Mouse (Mus musculus): ENCODE measurements at regions not wholly inside any gene's neighbourhood (a gene's known extent, or its start where the extent isn't known, plus 50 kb on each side); places are given as distances from the start of the nearest gene placed in this dataset.
A peak's percentile ranks its signal among the peaks of the same experiment; 100 is the strongest.

DNA sequence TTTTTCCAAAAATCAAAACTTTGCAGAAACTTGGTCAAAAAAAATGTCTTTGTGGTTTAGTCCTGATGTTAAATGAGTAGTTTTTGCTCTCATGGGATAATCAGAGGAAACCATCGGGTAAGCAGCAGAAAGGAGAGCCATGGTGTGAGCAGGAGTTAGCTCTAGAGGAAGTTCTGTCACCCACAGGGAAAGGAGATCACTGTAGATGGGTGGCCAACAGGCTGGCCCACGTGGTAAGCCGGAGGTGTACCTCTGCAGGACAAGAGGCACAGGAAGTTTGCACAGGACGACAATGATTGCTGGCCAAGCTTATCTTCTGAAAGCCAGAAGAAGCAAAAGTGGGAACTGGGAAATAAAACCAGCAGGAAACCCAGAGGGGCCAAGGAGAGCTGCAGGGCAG, 81.4 kb upstream of the Cdkn3 start:
- Histone ChIP-seq H3K9ac (ENCODE audit: low read depth, low read length) (no peak overlapping the region), H3K4me2 (replicated peaks; ENCODE audit: low read depth) (no peak overlapping the region), H3K9me3 (ENCODE audit: control insufficient read depth) (no peaks in the 10 kb centered on the region), H3K27me3 (replicated peaks; ENCODE audit: control insufficient read depth, insufficient read depth, low read length) (no peaks in the 10 kb centered on the region), H3K4me3 (ENCODE audit: low read depth, low read length) (no peak overlapping the region), H3K27ac (ENCODE audit: low read depth, low read length) (no peak overlapping the region), H3K36me3 (ENCODE audit: control insufficient read depth, insufficient read depth) (no peaks in the 10 kb centered on the region), H3K4me1 (replicated peaks; ENCODE audit: control insufficient read depth, insufficient read depth, low read length) (no peaks in the 10 kb centered on the region)
- no peak for ATAC-seq
- TF ChIP-seq CTCF (IDR thresholded peaks at IDR 0.05; ENCODE audit: low read depth): no peak
- 41% methylated on average over 4 of the region's 4 CpGs for WGBS

DNA sequence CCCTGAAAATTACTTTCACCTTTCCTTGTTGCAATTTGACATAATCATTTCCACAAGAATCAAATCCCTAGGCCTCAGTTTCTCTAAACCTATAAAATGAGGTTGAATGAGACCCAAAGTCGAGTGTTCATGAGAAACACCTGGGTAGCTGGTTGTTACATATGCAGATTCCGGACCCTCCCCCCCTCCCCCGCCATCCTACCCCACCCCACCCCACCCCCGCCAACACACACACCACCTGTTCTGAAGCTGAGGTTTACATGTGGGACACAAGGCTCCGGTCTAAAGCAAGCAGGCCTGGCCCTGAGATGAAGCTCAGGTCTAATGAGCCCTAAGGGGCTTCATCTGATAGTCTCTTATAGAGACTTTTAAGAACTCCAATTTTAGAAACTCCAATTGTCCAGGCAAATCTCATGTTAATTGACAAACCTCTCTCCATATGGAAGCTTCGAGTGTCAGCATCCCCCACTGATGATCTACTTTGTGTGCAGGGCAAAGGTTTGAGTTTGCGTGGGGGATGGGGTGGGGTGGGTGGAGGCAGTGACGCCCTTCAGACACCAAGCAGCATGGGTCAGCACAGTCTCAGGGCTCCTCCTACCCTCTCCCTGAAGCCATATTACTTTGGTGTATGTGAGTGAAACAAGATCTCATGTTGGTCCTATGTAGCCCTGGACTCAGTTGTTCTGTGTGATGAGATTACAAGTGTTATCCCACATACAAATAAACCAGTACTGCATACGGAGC, 88.7 kb upstream of the Cdkn3 start:
- H3K36me3 ChIP-seq (ENCODE audit: control insufficient read depth, insufficient read depth): no peaks in the 10 kb centered on the region
- no peak overlapping the region for H3K4me3 ChIP-seq (ENCODE audit: low read depth, low read length)
- H3K4me1 ChIP-seq (replicated peaks; ENCODE audit: control insufficient read depth, insufficient read depth, low read length): no peaks in the 10 kb centered on the region
- no peak for TF ChIP-seq CTCF (IDR thresholded peaks at IDR 0.05; ENCODE audit: low read depth)
- H3K27ac ChIP-seq (ENCODE audit: low read depth, low read length): no peak overlapping the region
- no peaks in the 10 kb centered on the region for H3K9me3 ChIP-seq (ENCODE audit: control insufficient read depth)
- ATAC-seq: no peak
- H3K27me3 ChIP-seq (replicated peaks; ENCODE audit: control insufficient read depth, insufficient read depth, low read length): no peaks in the 10 kb centered on the region
- H3K4me2 ChIP-seq (replicated peaks; ENCODE audit: low read depth): no peak overlapping the region
- H3K9ac ChIP-seq (ENCODE audit: low read depth, low read length): no peak overlapping the region
- WGBS: 85% methylated on average over 9 of the region's 9 CpGs

- H3K4me1 ChIP-seq (replicated peaks; ENCODE audit: control insufficient read depth, insufficient read depth, low read length): no peaks in the 10 kb centered on the region
- H3K4me3 ChIP-seq (ENCODE audit: low read depth, low read length): no peak overlapping the region
- TF ChIP-seq CTCF (IDR thresholded peaks at IDR 0.05; ENCODE audit: low read depth): no peak
- H3K9ac ChIP-seq (ENCODE audit: low read depth, low read length): no peak overlapping the region
- no peaks in the 10 kb centered on the region for H3K36me3 ChIP-seq (ENCODE audit: control insufficient read depth, insufficient read depth)
- H3K27me3 ChIP-seq (replicated peaks; ENCODE audit: control insufficient read depth, insufficient read depth, low read length): no peaks in the 10 kb centered on the region
- ATAC-seq: no peak
- WGBS: 91% methylated on average over 2 of the region's 2 CpGs
- H3K27ac ChIP-seq (ENCODE audit: low read depth, low read length): no peak overlapping the region
- no peaks in the 10 kb centered on the region for H3K9me3 ChIP-seq (ENCODE audit: control insufficient read depth)
- H3K4me2 ChIP-seq (replicated peaks; ENCODE audit: low read depth): no peak overlapping the region
Measured at GRCm38 (mm10) chr14:46671062-46671461, 89.3 kb upstream of the Cdkn3 start.

DNA sequence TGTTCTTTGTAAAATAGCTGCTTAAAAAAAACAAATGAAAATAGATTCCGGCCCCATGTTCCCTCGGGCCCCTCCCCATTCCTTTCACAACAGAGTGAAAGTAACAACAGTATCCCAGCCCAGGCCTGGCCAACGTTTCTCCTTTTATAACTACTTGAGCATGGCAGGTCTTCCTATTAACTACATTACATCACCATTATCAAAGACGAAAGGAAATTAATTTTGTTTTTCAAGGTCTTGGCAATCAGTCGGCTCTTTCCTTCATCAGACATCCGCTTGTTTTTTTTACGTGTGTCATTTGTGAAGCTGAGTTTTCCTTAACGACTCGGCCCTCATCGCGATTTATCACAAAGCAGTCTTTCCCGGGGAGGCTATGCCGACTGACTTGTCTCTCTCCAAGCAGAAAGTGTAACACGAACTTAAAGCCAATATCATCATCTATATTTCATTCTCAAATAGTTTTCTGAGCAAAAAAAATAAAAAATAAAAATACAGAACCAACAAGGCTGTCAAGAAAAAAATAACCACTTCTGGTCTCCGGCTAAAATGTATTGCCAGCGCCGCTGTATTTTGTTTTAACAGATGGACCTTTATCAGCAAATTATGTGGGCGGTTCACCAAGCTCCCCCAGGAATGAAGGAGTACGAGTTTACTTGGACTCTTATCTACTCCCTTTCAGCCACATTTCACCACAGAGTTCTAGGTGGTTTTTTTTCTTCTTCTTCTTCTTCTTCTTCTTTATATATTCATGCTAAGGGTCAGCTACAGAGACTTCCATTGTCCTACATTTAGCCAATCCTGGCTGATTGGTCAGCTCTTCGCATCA, 89.9 kb upstream of the Cdkn3 start:
- H3K27ac ChIP-seq (ENCODE audit: low read depth, low read length): no peak overlapping the region
- 72% methylated on average over 20 of the region's 20 CpGs for WGBS
- H3K36me3 ChIP-seq (ENCODE audit: control insufficient read depth, insufficient read depth): no peaks in the 10 kb centered on the region
- H3K4me3 ChIP-seq (ENCODE audit: low read depth, low read length): no peak overlapping the region
- no peak overlapping the region for H3K9ac ChIP-seq (ENCODE audit: low read depth, low read length)
- H3K4me1 ChIP-seq (replicated peaks; ENCODE audit: control insufficient read depth, insufficient read depth, low read length): no peaks in the 10 kb centered on the region
- H3K27me3 ChIP-seq (replicated peaks; ENCODE audit: control insufficient read depth, insufficient read depth, low read length): no peaks in the 10 kb centered on the region
- no peak overlapping the region for H3K4me2 ChIP-seq (replicated peaks; ENCODE audit: low read depth)
- TF ChIP-seq CTCF (IDR thresholded peaks at IDR 0.05; ENCODE audit: low read depth): no peak
- no peaks in the 10 kb centered on the region for H3K9me3 ChIP-seq (ENCODE audit: control insufficient read depth)
- no peak for ATAC-seq

DNA sequence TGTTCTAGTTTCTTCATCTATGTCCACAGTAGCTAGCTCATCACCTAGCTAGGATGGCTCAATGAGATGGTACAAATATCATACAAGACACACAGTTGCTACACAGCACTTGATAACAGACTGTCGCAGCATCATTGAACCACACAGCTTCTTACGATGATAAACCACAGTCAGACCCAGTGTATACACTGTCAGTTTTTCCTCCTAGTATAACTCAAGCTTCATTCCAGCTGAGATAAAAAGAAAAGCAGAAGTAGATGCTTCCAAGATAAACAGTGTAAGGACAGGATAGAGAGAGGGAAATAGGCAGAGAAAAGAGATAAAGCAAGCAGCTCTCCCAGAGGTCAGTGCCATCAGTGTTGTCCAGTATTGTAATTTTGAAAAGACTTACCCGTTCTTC, 92.1 kb upstream of the Cdkn3 start:
- WGBS: 88% methylated on average over 3 of the region's 3 CpGs
- no peaks in the 10 kb centered on the region for H3K36me3 ChIP-seq (ENCODE audit: control insufficient read depth, insufficient read depth)
- ATAC-seq: no peak
- no peak overlapping the region for H3K9ac ChIP-seq (ENCODE audit: low read depth, low read length)
- 0 out of 2 replicates have a peak, but pooled peaks cover 3% of the 10 kb centered on the region for H3K4me1 ChIP-seq (replicated peaks; ENCODE audit: control insufficient read depth, insufficient read depth, low read length)
- H3K9me3 ChIP-seq (ENCODE audit: control insufficient read depth): no peaks in the 10 kb centered on the region
- no peak overlapping the region for H3K27ac ChIP-seq (ENCODE audit: low read depth, low read length)
- no peak overlapping the region for H3K4me2 ChIP-seq (replicated peaks; ENCODE audit: low read depth)
- H3K4me3 ChIP-seq (ENCODE audit: low read depth, low read length): no peak overlapping the region
- H3K27me3 ChIP-seq (replicated peaks; ENCODE audit: control insufficient read depth, insufficient read depth, low read length): no peaks in the 10 kb centered on the region
- no peak for TF ChIP-seq CTCF (IDR thresholded peaks at IDR 0.05; ENCODE audit: low read depth)

- TF ChIP-seq CTCF (IDR thresholded peaks at IDR 0.05; ENCODE audit: low read depth): no peak
- ATAC-seq: peak; percentile 92
- no peaks in the 10 kb centered on the region for H3K9me3 ChIP-seq (ENCODE audit: control insufficient read depth)
- 38% methylated on average over 6 of the region's 6 CpGs for WGBS
- H3K27me3 ChIP-seq (replicated peaks; ENCODE audit: control insufficient read depth, insufficient read depth, low read length): no peaks in the 10 kb centered on the region
- no peak overlapping the region for H3K4me2 ChIP-seq (replicated peaks; ENCODE audit: low read depth)
- no peak overlapping the region for H3K9ac ChIP-seq (ENCODE audit: low read depth, low read length)
- no peaks in the 10 kb centered on the region for H3K36me3 ChIP-seq (ENCODE audit: control insufficient read depth, insufficient read depth)
- 0 out of 2 replicates have a peak, but pooled peaks cover 3% of the 10 kb centered on the region for H3K4me1 ChIP-seq (replicated peaks; ENCODE audit: control insufficient read depth, insufficient read depth, low read length)
- no peak overlapping the region for H3K4me3 ChIP-seq (ENCODE audit: low read depth, low read length)
- H3K27ac ChIP-seq (ENCODE audit: low read depth, low read length): no peak overlapping the region
Measured at GRCm38 (mm10) chr14:46664305-46664704, 96.0 kb upstream of the Cdkn3 start.

All from intestine, postnatal 0 days (tissue).